Mouse (Mus musculus) WW6 (cell line): Measurements from ENCODE around the gene Gtpbp10.

Experiments used
- DNase-seq: peaks from one replicate; pipeline ENCODE4 v3.0.0-alpha.2; 2013; ENCODE audit warnings: low read depth, low spot score

Gtpbp10 gene

GRCm38 (mm10) chr5:5501583-5501982 is 57.8 kb downstream of the Gtpbp10 start:
- DNase-seq, result no peak

- no peak for DNase-seq
Measured at GRCm38 (mm10) chr5:5496393-5496792, 62.9 kb downstream of the Gtpbp10 start.

GRCm38 (mm10) chr5:5495042-5495441 is 64.3 kb downstream of the Gtpbp10 start:
- DNase-seq, result no peak

DNA sequence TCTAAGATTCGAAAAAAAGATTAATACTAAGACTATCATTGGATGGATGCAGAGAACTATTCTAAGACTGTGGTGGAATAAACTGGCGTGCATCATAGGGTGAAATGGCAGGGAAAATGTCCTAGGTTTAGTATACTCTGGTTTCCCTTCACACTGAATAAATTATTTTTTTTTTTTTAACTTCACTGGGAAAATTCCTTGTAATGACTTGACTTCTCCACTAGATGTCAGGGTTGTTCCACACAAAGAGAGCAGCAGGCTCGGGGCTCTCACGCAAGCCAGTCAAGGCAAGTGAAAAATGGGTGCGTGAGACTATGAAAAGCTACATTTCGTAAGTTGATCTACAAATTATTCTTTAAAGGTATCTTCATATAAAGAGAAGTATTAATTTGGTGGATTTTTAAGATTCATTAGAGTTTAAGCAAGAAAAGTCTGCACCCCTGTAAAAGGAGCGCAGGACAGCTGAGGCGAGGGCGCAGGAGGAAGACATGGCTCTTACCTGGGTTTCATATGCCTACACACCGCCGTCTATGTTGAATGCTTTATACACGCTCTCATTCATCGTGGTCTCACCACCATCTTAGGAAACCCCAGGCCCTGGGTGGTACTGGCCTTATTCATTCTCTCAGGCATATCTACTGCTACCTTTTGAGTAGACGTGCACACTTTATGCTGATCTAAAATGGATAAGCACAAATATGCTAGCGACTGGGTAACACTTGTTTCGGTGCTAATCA is 64.9 kb downstream of the Gtpbp10 start:
- no peak for DNase-seq

DNA sequence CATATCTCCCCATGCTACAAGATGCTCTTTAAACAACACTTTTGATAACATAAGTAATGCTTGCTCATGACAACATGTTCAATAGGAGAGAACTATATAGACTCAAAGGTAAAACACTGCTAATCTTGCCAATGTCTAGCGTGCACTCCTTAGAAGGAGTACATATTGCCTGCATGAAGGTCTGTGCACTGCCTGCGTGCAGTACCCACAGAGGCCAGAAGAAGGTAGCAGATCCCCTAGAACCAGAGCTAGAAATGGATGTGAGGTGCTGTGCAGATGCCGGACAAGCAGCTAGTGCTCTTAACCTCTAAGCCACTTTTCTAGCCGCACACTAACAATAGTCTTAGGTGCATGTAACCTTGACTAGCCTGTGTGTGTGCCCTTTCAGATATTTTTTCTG is 67.2 kb downstream of the Gtpbp10 start:
- no peak for DNase-seq
